Mouse (Mus musculus) liver, postnatal 0 days (tissue): ENCODE data around the gene Slc27a4. TPM values are rescaled to one million over a fixed set of nuclear protein-coding genes. Genes with fewer than 3 reads are reported as not detected.

ENCODE experiments used
- ATAC-seq: fragments of 200-750 bp; cut with Nextera tagmentation; 2 replicates; pipeline ENCODE4 v1.8.0; 2017; ENCODE audit warnings: mild to moderate bottlenecking, moderate library complexity
- DNase-seq: peaks from one replicate; pipeline ENCODE4 v3.0.0-alpha.2; 2016
- H3K27ac ChIP-seq: fragments of 300-500 bp; sonication (generic); 2 replicates; pipeline ENCODE4 v1.5.1; 2014; ENCODE audit warnings: antibody characterized with exemption, moderate library complexity, mild to moderate bottlenecking, low read depth
- H3K27me3 ChIP-seq: fragments of 300-500 bp; sonication (generic); 2 replicates; pipeline ENCODE4 v1.6.1; 2014; ENCODE audit warnings: low read length, control low read depth, mixed read lengths; ENCODE audit not compliant: insufficient read depth
- H3K36me3 ChIP-seq: fragments of 300-500 bp; sonication (generic); replicated peaks from 2 replicates; pipeline ENCODE4 v1.6.1; 2014; ENCODE audit warnings: mild to moderate bottlenecking, control low read depth, low read length, moderate library complexity, mixed read lengths; ENCODE audit not compliant: insufficient read depth
- H3K4me1 ChIP-seq: fragments of 300-500 bp; sonication (generic); 2 replicates; pipeline ENCODE4 v1.6.1; 2014; ENCODE audit warnings: antibody characterized with exemption, mild to moderate bottlenecking, control low read depth; ENCODE audit not compliant: insufficient read depth
- H3K4me2 ChIP-seq: fragments of 300-500 bp; sonication (generic); 2 replicates; pipeline ENCODE4 v1.6.1; 2014; ENCODE audit warnings: low read depth, mild to moderate bottlenecking, low read length, moderate library complexity, mixed read lengths
- H3K4me3 ChIP-seq: fragments of 300-500 bp; sonication (generic); 2 replicates; pipeline ENCODE4 v1.5.1; 2014; ENCODE audit warnings: low read depth, low read length
- H3K9ac ChIP-seq: fragments of 300-500 bp; sonication (generic); replicated peaks from 2 replicates; pipeline ENCODE4 v1.6.1; 2014; ENCODE audit warnings: mild to moderate bottlenecking, moderate library complexity
- H3K9me3 ChIP-seq: fragments of 300-500 bp; sonication (generic); 2 replicates; pipeline ENCODE4 v1.6.1; 2016; ENCODE audit warnings: mild to moderate bottlenecking, control low read depth, low read length, mixed read lengths
- CTCF ChIP-seq: sonication (generic); IDR thresholded peaks from 2 replicates; pipeline ENCODE4 v1.5.1; 2016; ENCODE audit warnings: antibody characterized with exemption, low read depth
- EP300 ChIP-seq: IDR thresholded peaks from 2 replicates; pipeline ENCODE4 v1.6.1; 2016; ENCODE audit warnings: antibody characterized with exemption, low read depth, mild to moderate bottlenecking
- WGBS: fragments of 180-500 bp; shearing (Covaris S2); extraction: QIAGEN DNeasy Blood & Tissue Kit; methylation state at CpG from one replicate; pipeline ENCODE4 v1.1.7; 2014; ENCODE audit not compliant: insufficient replicate concordance; 5-methylcytosine and 5-hydroxymethylcytosine counted together
- polyA plus RNA-seq: library from polyadenylated mRNA; unstranded; fragments of >200 nt; fragmentation: Nextera tagmentation; extraction: Ambion mirVana; gene quantifications from 2 replicates; pipeline ENCODE4 v1.2.1, GENCODE M21; 2015

Slc27a4 gene
- polyA plus RNA-seq, 1 experiment from 2014 or later = 5.1 TPM

GRCm38 (mm10) chr2:29787937-29788681, 14.3 kb upstream of the Slc27a4 start, which contains the start of gene Trub2:
Gene Trub2 (minus strand): TSS chr2:29788502.
- Histone ChIP-seq H3K27me3 (no peaks in the 10 kb centered on the region), H3K4me3 (peak within 1 kb of the TSS; percentile 81), H3K4me1 (peaks cover 10% of the 10 kb centered on the region), H3K27ac (peak within 1 kb of the TSS; percentile 88), H3K4me2 (peak within 1 kb of the TSS; percentile 98), H3K9ac (peak within 1 kb of the TSS; percentile 74), H3K36me3 (peaks cover 19% of the 10 kb centered on the region), H3K9me3 (no peaks in the 10 kb centered on the region)
- under 1% methylated on average over 45 of the region's 45 CpGs for WGBS
- ATAC-seq = peak; percentile 94
- DNase-seq = peak; percentile 89
- TF ChIP-seq CTCF (no peak), EP300 (no peak)

- peaks cover 5% of the 10 kb centered on the region for H3K36me3 ChIP-seq
- no peak for DNase-seq
- peak overlapping the region; percentile 51; the same call in 1 of the 2 replicates for H3K27ac ChIP-seq
- peaks cover 5% of the 10 kb centered on the region; the same call in 1 of the 2 replicates for H3K4me1 ChIP-seq
- H3K9ac ChIP-seq = no peak overlapping the region
- H3K4me2 ChIP-seq = no peak overlapping the region
- 84% methylated on average over 2 of the region's 2 CpGs for WGBS
- ATAC-seq = peak; percentile 22; the same call in 1 of the 2 replicates
- TF ChIP-seq EP300 = no peak
- no peak for TF ChIP-seq CTCF
- no peak overlapping the region for H3K4me3 ChIP-seq
- H3K27me3 ChIP-seq = no peaks in the 10 kb centered on the region
- H3K9me3 ChIP-seq = no peaks in the 10 kb centered on the region
Observed at GRCm38 (mm10) chr2:29792772-29793487, 9.5 kb upstream of the Slc27a4 start.

GRCm38 (mm10) chr2:29802827-29803201, 380 bp downstream of the Slc27a4 start:
- TF ChIP-seq CTCF = no peak
- no peak for TF ChIP-seq EP300
- WGBS = 5% methylated on average over 29 of the region's 39 CpGs
- no peaks in the 10 kb centered on the region for H3K9me3 ChIP-seq
- peaks cover 24% of the 10 kb centered on the region for H3K36me3 ChIP-seq
- ATAC-seq (peak; percentile 64), DNase-seq (no peak)
- peak overlapping the region; percentile 18; the same call in 1 of the 2 replicates for H3K27ac ChIP-seq
- peaks cover 11% of the 10 kb centered on the region; the same call in 1 of the 2 replicates for H3K4me1 ChIP-seq
- H3K27me3 ChIP-seq = no peaks in the 10 kb centered on the region
- H3K4me3 ChIP-seq = peak overlapping the region; percentile 74
- H3K4me2 ChIP-seq = peak overlapping the region; percentile 96
- H3K9ac ChIP-seq = peak overlapping the region; percentile 78

- peak overlapping the region; percentile 96 for H3K4me2 ChIP-seq
- no peak for TF ChIP-seq EP300
- peak; percentile 67 for TF ChIP-seq CTCF
- H3K4me3 ChIP-seq = peak overlapping the region; percentile 74
- peak overlapping the region; percentile 78 for H3K9ac ChIP-seq
- peaks cover 11% of the 10 kb centered on the region; the same call in 1 of the 2 replicates for H3K4me1 ChIP-seq
- no peaks in the 10 kb centered on the region for H3K27me3 ChIP-seq
- no peaks in the 10 kb centered on the region for H3K9me3 ChIP-seq
- DNase-seq = peak; percentile 54
- H3K36me3 ChIP-seq = peaks cover 24% of the 10 kb centered on the region
- peak; percentile 48; the same call in 1 of the 2 replicates for ATAC-seq
- no peak overlapping the region for H3K27ac ChIP-seq
- WGBS = 27% methylated on average over 6 of the region's 6 CpGs
Observed at GRCm38 (mm10) chr2:29803400-29803831, 982 bp downstream of the Slc27a4 start.

- no peak overlapping the region for H3K9ac ChIP-seq
- no peak overlapping the region for H3K4me3 ChIP-seq
- H3K9me3 ChIP-seq = no peaks in the 10 kb centered on the region
- no peak for DNase-seq
- WGBS = 79% methylated on average over 11 of the region's 11 CpGs
- H3K27me3 ChIP-seq = no peaks in the 10 kb centered on the region
- no peak overlapping the region for H3K4me2 ChIP-seq
- TF ChIP-seq EP300 (no peak), CTCF (no peak)
- no peak for ATAC-seq
- peaks cover 17% of the 10 kb centered on the region for H3K4me1 ChIP-seq
- no peak overlapping the region for H3K27ac ChIP-seq
- peaks cover 28% of the 10 kb centered on the region for H3K36me3 ChIP-seq
Observed at GRCm38 (mm10) chr2:29815678-29816371, 13.4 kb downstream of the Slc27a4 start.
